Mouse (Mus musculus) cerebellum, postnatal 4 days (tissue): ENCODE measurements around the gene Celf3.

Experiments
- DNase-seq, 2 experiments: peaks; one replicate each; pipeline ENCODE4 v3.0.0; 2022; ENCODE audit warnings: low spot score in 2 of 2, mixed read lengths in 1 of 2

Celf3 gene

DNA sequence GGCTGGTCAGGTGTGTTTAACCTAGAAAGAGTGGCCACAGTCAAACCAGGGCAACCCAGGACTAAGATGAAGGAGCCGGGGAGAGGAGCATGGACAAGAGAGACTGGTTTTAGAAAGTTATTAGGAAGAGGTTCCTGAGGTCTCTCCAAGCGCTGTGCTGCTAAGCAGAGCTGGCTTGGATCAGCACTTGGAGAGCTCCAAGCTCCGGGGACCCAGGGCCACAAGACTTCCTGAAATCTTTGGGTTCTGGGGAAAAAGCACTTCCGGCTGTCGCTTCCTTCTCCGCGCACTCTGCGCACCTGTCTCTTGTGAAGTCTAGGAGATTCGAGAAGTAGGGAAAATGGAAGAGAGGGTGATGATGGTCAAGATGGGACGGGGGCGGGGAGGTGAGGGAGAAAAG lies 1.5 kb downstream of the Celf3 start:
- DNase-seq: no peak

DNA sequence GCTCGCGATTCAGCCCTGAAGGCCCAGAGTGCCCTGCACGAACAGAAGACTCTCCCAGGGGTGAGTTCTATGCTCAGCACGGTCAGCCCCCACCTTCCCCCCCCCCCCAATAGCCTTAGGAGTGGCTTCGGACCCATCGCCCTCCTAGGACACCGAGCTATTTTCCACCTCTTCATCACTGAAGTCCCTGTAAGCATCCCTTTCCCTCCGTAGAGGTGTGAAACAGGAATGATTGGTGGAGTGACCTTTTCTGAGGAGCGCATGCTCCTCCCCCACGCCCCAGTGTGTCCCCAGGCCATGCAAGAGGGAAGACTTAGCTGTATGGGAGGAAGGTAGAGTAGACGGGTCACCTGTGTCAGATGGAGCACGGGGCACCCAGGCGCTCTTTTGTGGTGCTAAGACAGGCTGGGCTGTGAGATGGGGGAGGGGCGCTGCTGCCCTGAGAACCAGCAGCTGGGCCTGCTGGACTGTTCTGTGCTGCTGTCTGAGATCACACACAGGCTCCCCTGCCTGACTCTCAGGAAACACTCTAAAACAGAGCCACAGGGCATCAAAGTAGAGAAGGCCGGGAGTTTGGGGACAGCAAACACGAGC lies 2.3 kb downstream of the Celf3 start, which contains the start of gene Riiad1:
Gene Riiad1 (minus strand): TSS at position 51 of the 594 bp plus-strand sequence.
- DNase-seq: no peak

- DNase-seq: no peak
These were observed 3.3 kb downstream of the Celf3 start for GRCm38 (mm10) chr3:94481429-94481828.

- DNase-seq: no peak
These were observed 4.8 kb downstream of the Celf3 start for GRCm38 (mm10) chr3:94482764-94483385.

DNA sequence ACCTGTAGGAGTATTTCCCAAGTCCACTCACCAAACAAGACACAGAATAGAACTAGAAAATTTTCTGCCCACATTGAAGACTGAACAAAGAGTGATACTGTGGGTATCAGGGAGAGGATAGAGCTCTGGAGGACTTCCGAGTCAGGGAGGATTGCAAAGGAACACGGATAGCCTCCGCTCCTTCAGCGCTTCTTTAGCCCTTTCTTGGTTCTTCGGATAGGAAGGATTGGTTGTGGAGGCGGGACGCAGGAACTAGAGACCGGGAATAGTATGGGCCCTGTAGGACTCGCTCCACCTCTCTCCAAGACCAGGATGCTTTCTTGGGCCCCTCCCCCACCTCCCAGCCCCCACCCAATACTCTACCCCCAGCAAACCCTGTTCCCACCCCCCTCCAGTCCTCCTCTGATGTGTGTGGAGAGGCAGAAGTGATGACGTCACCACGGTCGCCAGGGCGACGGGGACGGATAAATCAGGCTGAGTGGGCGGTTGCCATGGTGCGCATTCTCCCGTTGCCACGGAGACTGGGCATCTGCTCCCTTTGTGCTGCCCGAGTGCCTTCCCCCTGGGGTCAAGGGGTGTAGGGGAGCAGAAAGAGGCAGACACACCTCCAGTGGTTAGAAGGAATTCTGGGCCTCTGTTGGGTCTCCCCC lies 5.8 kb downstream of the Celf3 start:
- peak; percentile 74 to 91 for DNase-seq

- DNase-seq: no peak
These were observed 7.8 kb downstream of the Celf3 start for GRCm38 (mm10) chr3:94485922-94486321.

GRCm38 (mm10) chr3:94487581-94487980 lies 9.5 kb downstream of the Celf3 start:
- no peak for DNase-seq

GRCm38 (mm10) chr3:94497162-94497561 lies 19.1 kb downstream of the Celf3 start:
- no peak for DNase-seq

DNA sequence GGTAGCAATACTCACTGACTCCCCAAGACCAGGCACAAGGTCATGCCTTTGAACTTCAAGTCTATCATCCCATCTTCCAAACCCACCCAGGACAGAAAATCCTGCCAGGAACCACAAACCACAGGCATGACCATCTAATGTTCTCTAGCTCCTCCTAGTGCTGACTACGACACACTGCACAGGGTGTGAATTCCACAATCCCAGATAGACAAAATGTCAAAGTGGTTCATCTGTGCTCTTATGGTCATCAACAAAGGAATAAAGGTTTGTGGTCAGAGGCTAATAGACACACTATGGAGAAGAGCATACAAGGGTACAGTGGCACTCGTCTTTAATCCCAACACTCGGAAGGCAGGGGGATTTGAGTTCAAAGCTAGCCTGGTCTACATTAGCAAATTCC lies 24.1 kb downstream of the Celf3 start:
- DNase-seq: no peak

- DNase-seq: no peak
These were observed 28.6 kb downstream of the Celf3 start for GRCm38 (mm10) chr3:94506664-94507063.

GRCm38 (mm10) chr3:94526731-94527130 lies 48.6 kb downstream of the Celf3 start:
- DNase-seq: no peak

- DNase-seq: peak in 1 of 2 experiments; percentile 4
These were observed 55.9 kb downstream of the Celf3 start for GRCm38 (mm10) chr3:94533968-94534367.

DNA sequence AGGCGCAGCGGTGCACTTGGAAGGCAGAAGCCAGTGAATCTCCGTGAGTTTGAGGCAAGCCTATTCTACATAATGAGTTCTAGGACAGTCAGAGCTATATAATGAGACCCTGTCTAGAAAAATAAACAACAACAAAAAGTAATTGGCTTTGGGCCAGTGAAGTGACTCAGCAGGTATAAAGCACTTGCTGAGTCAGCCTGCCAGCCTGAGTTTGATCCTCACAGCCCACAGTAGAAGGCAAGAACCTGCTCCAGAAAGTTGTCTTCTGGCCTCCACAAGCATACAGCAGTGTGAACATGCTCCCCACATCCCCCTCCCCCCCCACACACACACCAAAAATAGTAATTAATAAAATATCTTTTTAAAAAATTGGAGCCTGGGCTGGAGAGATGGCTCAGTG lies 59.1 kb downstream of the Celf3 start:
- no peak for DNase-seq
